Mouse (Mus musculus) gastrocnemius, postnatal 10 days (tissue): Measurements from ENCODE around the gene Rapgef4. TPM values are rescaled to one million over a fixed set of nuclear protein-coding genes. Genes with fewer than 3 reads are reported as not detected.

ENCODE experiments used
- DNase-seq: peaks from one replicate; pipeline ENCODE4 v3.0.0; 2021; ENCODE audit warnings: mixed read lengths
- long read RNA-seq, 2 experiments: library from polyadenylated mRNA; stranded (forward); transcript quantifications; one replicate each; pipeline ENCODE4 v2.0.0; 2021
- total RNA-seq, 2 experiments: library from RNA; stranded (reverse); gene quantifications; 2 replicates each; pipeline ENCODE4 v1.2.3; 2021

Rapgef4 gene
- 1 to 10 TPM; 2.4 to 4.4 TPM for total RNA-seq
- long read RNA-seq, experiment 1, partial matches to known transcripts: 0 of 1 reads
- long read RNA-seq, experiment 1, other reads (novel, unspliced or antisense): 1 of 1 reads
- long read RNA-seq, experiment 2: 0 reads

GRCm38 (mm10) chr2:71980771-71981342 lies at the start of gene Rapgef4:
Rapgef4 (plus strand) TSS chr2:71981240.
- DNase-seq: peak; percentile 14

- DNase-seq: no peak
Measured at GRCm38 (mm10) chr2:71934046-71934445, 47.0 kb upstream of the Rapgef4 start.

- DNase-seq: no peak
Measured at GRCm38 (mm10) chr2:71936711-71937110, 44.3 kb upstream of the Rapgef4 start.

- DNase-seq: no peak
Measured at GRCm38 (mm10) chr2:71937649-71938308, 43.3 kb upstream of the Rapgef4 start.

GRCm38 (mm10) chr2:71938716-71939393 lies 42.2 kb upstream of the Rapgef4 start:
- DNase-seq: peak; percentile 12

GRCm38 (mm10) chr2:71941005-71941720 lies 39.9 kb upstream of the Rapgef4 start:
- DNase-seq: no peak

- no peak for DNase-seq
Measured at GRCm38 (mm10) chr2:71941721-71942087, 39.3 kb upstream of the Rapgef4 start.

- DNase-seq: no peak
Measured at GRCm38 (mm10) chr2:71951212-71951611, 29.8 kb upstream of the Rapgef4 start.

- DNase-seq: peak; percentile 48
Measured at GRCm38 (mm10) chr2:71955637-71956036, 25.4 kb upstream of the Rapgef4 start.

- DNase-seq: no peak
Measured at GRCm38 (mm10) chr2:71956463-71956862, 24.6 kb upstream of the Rapgef4 start.

- no peak for DNase-seq
Measured at GRCm38 (mm10) chr2:71957951-71958350, 23.1 kb upstream of the Rapgef4 start.

GRCm38 (mm10) chr2:71958393-71958792 lies 22.6 kb upstream of the Rapgef4 start:
- peak; percentile 62 for DNase-seq

- DNase-seq: no peak
Measured at GRCm38 (mm10) chr2:71964216-71964615, 16.8 kb upstream of the Rapgef4 start.

GRCm38 (mm10) chr2:71965476-71965875 lies 15.6 kb upstream of the Rapgef4 start:
- peak; percentile 30 for DNase-seq

GRCm38 (mm10) chr2:71966737-71967136 lies 14.3 kb upstream of the Rapgef4 start:
- no peak for DNase-seq

GRCm38 (mm10) chr2:71967855-71968254 lies 13.2 kb upstream of the Rapgef4 start:
- DNase-seq: no peak

- no peak for DNase-seq
Measured at GRCm38 (mm10) chr2:71973646-71974045, 7.4 kb upstream of the Rapgef4 start.

- no peak for DNase-seq
Measured at GRCm38 (mm10) chr2:71974143-71974846, 6.7 kb upstream of the Rapgef4 start.

GRCm38 (mm10) chr2:71979981-71980380 lies 1.1 kb upstream of the Rapgef4 start:
- DNase-seq: no peak

GRCm38 (mm10) chr2:71981343-71981851 lies 357 bp downstream of the Rapgef4 start:
- no peak for DNase-seq

GRCm38 (mm10) chr2:71981896-71982295 lies 856 bp downstream of the Rapgef4 start:
- no peak for DNase-seq
